Mouse (Mus musculus): ENCODE data around the gene Gm1113.

DNA sequence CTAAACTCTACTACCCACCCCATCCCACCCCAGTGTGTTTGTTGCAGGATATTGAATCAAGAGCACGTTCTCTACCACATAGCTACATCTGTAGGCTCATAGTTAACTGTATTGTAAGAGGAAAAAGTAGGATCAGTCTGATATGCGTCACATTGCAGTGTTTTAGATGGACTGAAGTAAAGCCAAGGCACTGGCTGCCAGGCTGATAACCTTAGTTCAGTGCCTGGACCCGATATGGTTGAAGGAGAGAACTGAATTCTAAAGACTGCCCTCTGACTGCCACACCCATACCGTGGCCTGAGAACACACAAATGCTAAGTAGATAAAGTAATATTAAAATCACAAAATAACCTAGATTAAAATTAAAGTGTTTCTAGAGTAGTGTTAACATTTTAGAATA lies 17.8 kb upstream of the Gm1113 start:
- no peak for TF ChIP-seq CTCF (conservative IDR thresholded peaks at IDR 0.05; ENCODE audit: low read length)
- TF ChIP-seq NANOG (IDR thresholded peaks at IDR 0.05; ENCODE audit: borderline replicate concordance, low read length): no peak

Measured in E14TG2a.4 (cell line).